Mouse (Mus musculus) olfactory bulb, adult 2 months (tissue): ENCODE data around the gene Olig1.

Source experiments
- CTCF ChIP-seq: fragments of 200-500 bp; IDR thresholded peaks from 2 replicates; pipeline ENCODE4 v1.5.1; 2012; ENCODE audit warnings: low read depth, mild to moderate bottlenecking, low read length, moderate library complexity; ENCODE audit not compliant: insufficient read depth
- POLR2A ChIP-seq: fragments of 200-500 bp; IDR thresholded peaks from 2 replicates; pipeline ENCODE4 v1.6.1; 2012; ENCODE audit warnings: mild to moderate bottlenecking, low read depth, low read length, moderate library complexity; ENCODE audit not compliant: insufficient read depth

GRCm38 (mm10) chr16:91229643-91230042, 39.9 kb upstream of the Olig1 start:
- TF ChIP-seq CTCF (no peak), POLR2A (no peak)
